Mouse (Mus musculus) ES-Bruce4 (cell line): ENCODE data around the gene Prr14.
"Not testable (repeated sequence)": the region's sequence is repeated elsewhere in the genome, so short reads cannot be mapped to it uniquely, and the experiment has no call there.

ENCODE experiments used
- CTCF ChIP-seq: IDR thresholded peaks from one replicate; pipeline ENCODE4 v1.8.1; 2011; ENCODE audit warnings: low read depth, low read length
- EP300 ChIP-seq: IDR thresholded peaks from 2 replicates; pipeline ENCODE4 v1.6.1; 2011; ENCODE audit warnings: low read depth, low read length; ENCODE audit not compliant: insufficient read depth
- POLR2A ChIP-seq: IDR thresholded peaks from one replicate; pipeline ENCODE4 v1.8.1; 2011; ENCODE audit warnings: low read length; ENCODE audit not compliant: insufficient read depth

- not testable (repeated sequence) for TF ChIP-seq CTCF, POLR2A, EP300
Measured at GRCm38 (mm10) chr7:127509830-127510229, 50.4 kb downstream of the Prr14 start.
